Mouse (Mus musculus) c-Kit-negative CD71-positive TER-119-positive erythroid progenitor cells, embryonic 14.5 days (primary cell): ENCODE results near the gene Hs6st1.
A peak's percentile ranks its signal among the peaks of the same experiment; 100 is the strongest.
"Not testable (repeated sequence)": the region's sequence is repeated elsewhere in the genome, so short reads cannot be mapped to it uniquely, and the experiment has no call there.

Experiments used
- DNase-seq: peaks from one replicate; pipeline ENCODE4 v3.0.0-alpha.2; 2013; ENCODE audit warnings: low read depth, low spot score

Hs6st1 gene

DNA sequence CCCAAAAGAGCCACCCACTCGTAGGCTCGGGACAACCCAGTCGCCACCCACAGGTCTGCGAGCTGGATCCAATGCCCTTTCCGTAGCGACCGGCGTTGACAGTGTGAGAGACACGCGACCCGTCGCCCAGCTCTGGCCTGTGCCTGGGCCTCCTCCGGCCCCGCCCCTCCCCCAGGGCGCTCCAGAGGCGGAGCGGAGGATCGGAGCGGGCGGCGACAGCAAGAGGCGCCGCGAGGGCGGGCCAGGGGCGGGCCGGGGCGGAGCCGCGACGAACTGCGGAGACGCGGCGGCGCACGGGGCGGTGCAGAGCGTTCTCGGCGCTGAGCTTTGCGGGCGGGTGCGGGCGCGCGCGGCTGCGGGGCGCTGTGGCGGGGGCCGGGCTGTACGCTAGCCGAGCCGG is at the start of gene Hs6st1:
Gene Hs6st1, plus strand, starts transcription at position 325 of the 400 bp plus-strand sequence.
- DNase-seq: peak; percentile 93

DNA sequence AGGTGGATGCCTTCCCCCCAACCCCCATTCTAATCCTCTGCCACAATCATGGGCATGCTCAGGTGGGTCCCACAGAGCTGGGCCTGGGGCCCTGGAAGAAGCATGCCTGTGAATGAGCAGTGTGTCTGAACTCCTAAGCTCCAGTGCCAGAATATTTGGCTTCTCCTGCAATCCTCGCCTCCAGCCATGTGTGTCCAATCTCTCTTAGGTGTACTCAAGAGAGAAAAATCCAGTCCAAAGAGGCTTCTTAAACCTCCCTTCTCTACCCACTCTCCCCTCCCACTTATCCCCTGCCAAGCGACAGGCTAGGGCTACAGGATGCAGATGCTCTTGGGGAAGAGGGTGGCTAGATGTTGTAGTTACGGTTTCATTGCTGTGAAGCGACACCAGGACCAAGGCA is 49.6 kb upstream of the Hs6st1 start:
- DNase-seq: no peak

DNA sequence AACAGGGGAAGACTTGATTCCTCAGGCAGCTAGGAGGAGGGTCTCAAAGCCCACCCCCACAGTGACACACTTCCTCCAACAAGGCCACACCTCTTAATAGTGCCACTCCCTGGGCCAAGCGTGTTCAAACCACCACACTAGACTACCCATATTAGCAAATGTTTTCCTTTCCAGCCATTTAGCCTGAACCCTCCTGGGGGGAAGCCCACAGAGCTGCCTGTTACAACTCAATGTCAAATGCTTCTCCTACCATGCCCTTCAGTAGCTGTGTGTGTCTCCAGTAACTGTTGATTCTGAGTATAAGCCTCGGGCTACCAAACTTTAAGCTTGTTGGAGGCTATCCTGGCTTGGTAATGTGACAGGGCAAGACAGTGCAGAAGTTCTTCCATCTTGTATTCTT is 49.0 kb upstream of the Hs6st1 start:
- no peak for DNase-seq

DNA sequence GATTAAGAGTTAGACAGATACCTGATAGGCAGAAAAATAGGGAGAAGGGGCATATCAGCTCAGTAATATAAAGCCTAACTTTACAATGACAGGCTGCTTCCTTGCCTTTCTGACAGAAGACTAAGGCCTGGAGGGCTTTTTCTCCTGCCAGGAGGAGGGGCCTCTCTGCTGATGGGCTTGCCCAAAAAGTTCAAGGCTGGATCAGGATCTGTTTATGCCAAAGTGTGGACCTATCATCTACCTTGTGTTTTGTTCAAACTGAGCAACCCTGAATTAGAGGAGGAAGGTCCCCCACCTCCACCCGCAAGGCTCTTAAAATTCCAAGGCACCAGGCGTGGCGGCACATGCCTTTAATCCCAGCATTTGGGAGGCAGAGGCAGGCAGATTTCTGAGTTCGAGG is 47.9 kb upstream of the Hs6st1 start:
- no peak for DNase-seq

- no peak for DNase-seq
Measured at GRCm38 (mm10) chr1:36030421-36030821, 37.8 kb upstream of the Hs6st1 start.

GRCm38 (mm10) chr1:36038769-36039168 is 29.4 kb upstream of the Hs6st1 start:
- DNase-seq: no peak

DNA sequence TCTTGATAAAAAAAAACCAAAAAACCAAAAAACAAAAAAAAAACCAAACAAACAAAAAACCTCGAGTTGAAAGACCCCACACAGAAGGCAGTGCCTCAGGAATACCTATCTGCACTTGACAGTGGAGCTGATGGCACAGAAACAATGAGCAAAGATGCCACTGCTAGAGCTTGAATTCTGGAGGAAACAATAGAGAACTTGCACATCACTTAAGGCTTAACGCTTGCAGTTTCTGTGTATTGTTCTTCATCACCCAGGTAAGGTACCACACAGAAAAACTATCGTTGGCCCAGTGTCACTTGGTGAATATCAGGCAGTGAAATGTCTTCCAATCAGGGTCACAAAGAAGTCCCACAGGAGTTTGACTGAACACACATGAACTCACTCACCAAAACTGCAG is 26.1 kb upstream of the Hs6st1 start:
- DNase-seq: no peak

- DNase-seq: not testable (repeated sequence)
Measured at GRCm38 (mm10) chr1:36043793-36044192, 24.4 kb upstream of the Hs6st1 start.

DNA sequence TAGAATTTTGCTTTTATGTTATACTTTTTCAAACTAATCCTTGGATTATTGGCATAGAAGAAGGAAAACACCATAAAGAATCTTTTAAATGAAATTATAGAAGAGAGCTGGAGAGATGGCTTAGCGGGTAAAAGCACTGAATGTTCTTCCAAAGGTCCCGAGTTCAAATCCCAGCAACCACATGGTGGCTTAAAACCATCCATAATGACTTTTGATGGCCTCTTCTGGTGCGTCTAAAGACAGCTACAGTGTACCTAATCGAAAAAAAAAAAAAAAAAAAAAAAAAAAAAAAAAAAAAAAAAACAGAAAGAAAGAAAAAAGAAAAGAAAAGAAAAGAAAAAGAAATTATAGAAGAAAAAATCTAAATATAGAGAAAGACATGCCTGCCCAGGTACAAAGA is 23.9 kb upstream of the Hs6st1 start:
- DNase-seq: no peak

DNA sequence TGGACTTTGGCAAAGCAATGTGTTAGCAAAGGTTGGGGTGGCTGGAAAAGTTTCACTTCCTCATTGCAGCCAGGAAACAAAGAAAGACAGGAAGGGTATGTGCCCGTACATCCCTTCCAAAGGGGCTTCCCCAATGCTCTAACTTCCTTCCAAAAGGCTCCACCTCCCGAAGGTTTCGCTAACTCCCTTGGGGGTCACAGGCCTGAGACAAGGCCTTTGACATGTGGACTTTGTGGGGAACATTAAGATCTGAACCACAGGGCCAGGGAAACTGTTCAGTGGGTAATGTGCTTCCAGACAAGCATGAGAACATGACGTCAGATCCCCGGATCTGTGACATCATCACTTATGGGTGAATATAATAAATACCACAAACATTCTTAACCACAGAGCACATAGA is 15.5 kb upstream of the Hs6st1 start:
- DNase-seq: no peak

DNA sequence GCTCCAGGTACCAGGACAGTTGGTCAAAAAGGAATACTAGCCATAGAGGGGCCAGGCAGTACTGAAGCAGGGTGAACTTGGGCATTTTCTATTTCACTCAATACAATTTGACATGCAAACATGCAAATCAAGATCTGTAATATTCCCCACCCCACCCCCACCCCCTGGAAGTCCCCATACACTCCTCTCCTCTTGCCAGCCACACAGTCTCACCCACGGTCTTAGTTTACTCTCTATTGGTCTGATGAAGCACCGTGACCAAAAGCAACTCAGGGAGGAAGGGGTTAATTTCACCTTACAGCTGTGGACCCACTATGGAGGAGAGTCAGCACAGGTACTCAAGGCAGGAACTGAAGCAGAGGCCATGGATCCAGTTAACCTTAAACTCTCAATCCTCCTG is 14.6 kb upstream of the Hs6st1 start:
- DNase-seq: no peak

DNA sequence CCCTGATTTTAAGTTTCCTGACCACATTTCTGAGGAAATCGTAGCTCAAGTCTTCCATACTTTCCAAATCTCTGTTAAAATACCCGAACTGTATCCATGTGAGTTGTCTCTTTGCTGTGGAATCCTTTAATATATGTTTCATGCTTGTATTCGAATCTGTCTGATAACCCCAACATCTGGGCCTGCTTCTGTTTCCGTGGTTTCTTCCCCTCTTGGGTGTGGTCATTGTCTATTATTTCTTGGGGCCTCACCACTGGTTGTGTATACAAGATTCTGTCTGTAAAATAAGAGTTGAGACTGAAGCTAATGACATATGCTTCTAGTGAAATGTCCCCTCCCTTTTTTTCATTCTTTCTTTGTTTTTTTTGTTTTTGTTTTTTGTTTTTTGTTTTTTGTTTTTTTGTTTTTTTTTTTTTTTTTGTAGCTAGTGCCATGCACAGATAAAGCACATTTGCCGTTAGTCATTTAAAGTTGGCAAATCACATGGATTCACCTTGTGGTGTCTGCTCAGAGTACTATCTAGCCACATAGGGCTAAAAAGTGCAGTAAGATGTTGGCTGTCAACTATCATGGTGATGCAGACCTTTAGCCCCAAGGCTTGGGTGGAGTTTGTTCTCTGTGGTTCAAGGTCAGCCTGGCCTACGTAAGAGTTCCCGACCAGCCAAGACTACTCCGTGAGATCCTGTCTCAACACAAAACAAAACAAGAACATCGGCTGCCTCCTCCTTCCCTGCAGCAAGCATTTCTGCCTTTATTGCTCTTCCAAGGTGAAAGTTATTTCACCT is 13.8 kb upstream of the Hs6st1 start:
- no peak for DNase-seq

- DNase-seq: no peak
Measured at GRCm38 (mm10) chr1:36054967-36055357, 13.2 kb upstream of the Hs6st1 start.

- no peak for DNase-seq
Measured at GRCm38 (mm10) chr1:36059351-36059750, 8.8 kb upstream of the Hs6st1 start.

- no peak for DNase-seq
Measured at GRCm38 (mm10) chr1:36059959-36060953, 7.9 kb upstream of the Hs6st1 start.

DNA sequence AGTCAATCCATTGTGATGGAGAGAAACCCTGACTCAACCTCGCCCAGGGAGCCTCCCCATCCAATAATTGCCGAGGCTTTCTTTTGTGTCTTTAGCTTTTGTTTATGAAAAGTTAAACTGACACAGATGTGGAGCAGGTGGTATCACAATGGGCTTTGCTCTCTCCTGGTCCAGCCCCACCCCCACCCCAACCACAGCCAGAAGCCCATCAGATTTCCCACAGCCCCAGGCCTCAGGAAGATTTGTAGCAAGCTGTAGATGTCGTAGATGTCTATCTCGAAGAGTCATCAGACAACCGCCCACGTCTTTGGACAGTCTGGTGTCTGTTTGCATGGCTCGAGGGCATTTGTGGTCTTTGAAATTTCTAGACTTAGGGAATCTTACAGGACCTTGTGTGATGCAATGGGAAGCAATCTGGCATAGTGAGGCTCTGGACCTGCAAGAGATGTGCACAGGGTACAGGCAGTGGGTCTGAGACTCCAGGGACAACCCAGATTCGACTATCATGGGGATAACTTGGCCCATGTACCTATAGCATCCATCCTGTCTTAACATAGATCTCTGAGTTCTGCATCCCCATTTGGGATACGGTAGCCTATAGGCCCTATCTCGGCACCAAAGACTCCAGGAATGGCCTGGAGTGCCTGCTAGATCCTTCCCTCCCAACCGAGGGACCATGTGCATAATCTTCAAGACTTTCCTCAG is 6.8 kb upstream of the Hs6st1 start:
- DNase-seq: no peak

- no peak for DNase-seq
Measured at GRCm38 (mm10) chr1:36062088-36062805, 6.0 kb upstream of the Hs6st1 start.

GRCm38 (mm10) chr1:36062826-36063640 is 5.2 kb upstream of the Hs6st1 start:
- DNase-seq: no peak

DNA sequence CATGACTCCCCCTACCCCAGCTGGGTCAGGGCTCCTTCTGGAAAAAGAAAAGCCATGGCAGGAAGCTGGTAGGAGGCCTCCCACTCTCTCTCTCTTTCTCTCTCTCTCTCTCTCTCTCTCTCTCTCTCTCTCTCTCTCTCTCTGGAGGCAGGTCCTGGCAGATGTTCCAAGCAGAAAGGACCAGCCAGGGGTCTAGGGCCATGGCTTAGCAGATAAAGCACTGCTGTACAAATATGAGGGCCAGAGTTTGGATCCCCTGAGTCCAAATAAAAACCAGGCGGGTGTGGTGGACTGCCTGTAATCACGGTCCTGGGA is 4.6 kb upstream of the Hs6st1 start:
- no peak for DNase-seq

- no peak for DNase-seq
Measured at GRCm38 (mm10) chr1:36064223-36064622, 4.0 kb upstream of the Hs6st1 start.
